Mouse (Mus musculus) lung, adult 2 months (tissue): ENCODE results near the gene 2310079G19Rik. TPM values are rescaled to one million over a fixed set of nuclear protein-coding genes. Genes with fewer than 3 reads are reported as not detected.

Experiments used
- DNase-seq: peaks from one replicate; pipeline ENCODE4 v3.0.0; 2022
- H3K4me1 ChIP-seq: fragments of 200-500 bp; 2 replicates; pipeline ENCODE4 v1.6.1; 2011; ENCODE audit warnings: low read length; ENCODE audit not compliant: control insufficient read depth, insufficient read depth
- H3K4me3 ChIP-seq: fragments of 200-500 bp; replicated peaks from 2 replicates; pipeline ENCODE3; 2011; ENCODE audit warnings: low read depth, mild to moderate bottlenecking, control low read depth, low read length; ENCODE audit errors: extremely low read depth
- CTCF ChIP-seq: fragments of 200-500 bp; IDR thresholded peaks from 2 replicates; pipeline ENCODE4 v1.5.1; 2011; ENCODE audit warnings: mild to moderate bottlenecking, low read length, control low read depth; ENCODE audit not compliant: insufficient read depth
- POLR2A ChIP-seq: fragments of 200-500 bp; IDR thresholded peaks from 2 replicates; pipeline ENCODE4 v1.6.1; 2011; ENCODE audit warnings: low read depth, mild to moderate bottlenecking, control low read depth, low read length, borderline replicate concordance; ENCODE audit errors: extremely low read depth
- WGBS: fragments of 180-500 bp; shearing (Covaris S2); methylation state at CpG from one replicate; pipeline ENCODE4 v1.1.7; 2018; 5-methylcytosine and 5-hydroxymethylcytosine counted together
- polyA plus RNA-seq: library from polyadenylated mRNA; depleted of rRNA; stranded (reverse); fragments of >200 nt; gene quantifications from 2 replicates; pipeline ENCODE4 v1.2.3, GENCODE M21; 2012; rRNA removed

2310079G19Rik gene
- polyA plus RNA-seq, 1 experiment, result not detected

GRCm38 (mm10) chr16:88612712-88613111 is 14.8 kb downstream of the 2310079G19Rik start:
- no peak for TF ChIP-seq POLR2A
- TF ChIP-seq CTCF, result no peak
- 74% methylated on average over 4 of the region's 4 CpGs for WGBS

GRCm38 (mm10) chr16:88611922-88612321 is 15.5 kb downstream of the 2310079G19Rik start, which contains the start of gene Krtap24-1:
Gene Krtap24-1 (minus strand): TSS chr16:88612279.
- Histone ChIP-seq H3K4me1 (no peaks in the 10 kb centered on the region), H3K4me3 (no peak within 1 kb of the TSS)
- no peak for TF ChIP-seq POLR2A
- TF ChIP-seq CTCF, result no peak
- WGBS, result 90% methylated on average over 8 of the region's 8 CpGs
- DNase-seq, result no peak

More at GRCm38 (mm10) chr16:88612712-88613111, 14.8 kb downstream of the 2310079G19Rik start:
- Histone ChIP-seq H3K4me1 (no peaks in the 10 kb centered on the region), H3K4me3 (no peak overlapping the region)
- DNase-seq, result no peak

GRCm38 (mm10) chr16:88604570-88604969 is 22.9 kb downstream of the 2310079G19Rik start:
- 69% methylated on average over 6 of the region's 6 CpGs for WGBS

GRCm38 (mm10) chr16:88602464-88602863 is 25.0 kb downstream of the 2310079G19Rik start:
- no peak overlapping the region for H3K4me3 ChIP-seq
- TF ChIP-seq CTCF (no peak), POLR2A (no peak)
- WGBS, result 72% methylated on average over 1 of the region's 1 CpGs
- DNase-seq, result no peak
- H3K4me1 ChIP-seq, result peaks cover 5% of the 10 kb centered on the region; the same call in 1 of the 2 replicates

More at GRCm38 (mm10) chr16:88604570-88604969, 22.9 kb downstream of the 2310079G19Rik start:
- no peak for TF ChIP-seq POLR2A
- no peak for TF ChIP-seq CTCF
- peaks cover 5% of the 10 kb centered on the region; the same call in 1 of the 2 replicates for H3K4me1 ChIP-seq
- H3K4me3 ChIP-seq, result no peak overlapping the region
- DNase-seq, result no peak

DNA sequence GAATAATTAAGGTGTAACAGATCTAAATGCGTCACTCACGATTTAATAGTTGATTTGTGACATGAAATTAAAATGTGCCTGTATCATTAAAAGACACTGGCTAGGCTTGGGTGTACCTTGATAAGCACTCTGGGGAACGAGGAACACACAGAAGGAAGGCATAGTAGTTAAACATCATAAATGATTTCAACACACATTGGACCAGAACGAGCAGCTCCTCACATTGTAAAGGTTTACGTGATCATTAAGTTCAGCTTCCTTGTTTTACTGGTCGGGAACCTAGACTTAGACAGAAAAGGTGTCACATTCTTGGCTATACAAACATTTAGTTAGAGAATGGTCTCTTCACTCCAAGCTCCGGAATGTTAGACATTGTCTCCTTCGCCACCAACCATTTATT is 27.2 kb downstream of the 2310079G19Rik start:
- no peak for TF ChIP-seq CTCF
- TF ChIP-seq POLR2A, result no peak
- WGBS, result 56% methylated on average over 8 of the region's 8 CpGs
- no peak for DNase-seq

GRCm38 (mm10) chr16:88599504-88600237 is 27.8 kb downstream of the 2310079G19Rik start:
- Histone ChIP-seq H3K4me3 (no peak overlapping the region), H3K4me1 (peaks cover 5% of the 10 kb centered on the region; the same call in 1 of the 2 replicates)
- 26% methylated on average over 16 of the region's 16 CpGs for WGBS
- TF ChIP-seq POLR2A (no peak), CTCF (no peak)
- no peak for DNase-seq

More for the DNA sequence above, 27.2 kb downstream of the 2310079G19Rik start:
- Histone ChIP-seq H3K4me1 (peaks cover 5% of the 10 kb centered on the region; the same call in 1 of the 2 replicates), H3K4me3 (no peak overlapping the region)

DNA sequence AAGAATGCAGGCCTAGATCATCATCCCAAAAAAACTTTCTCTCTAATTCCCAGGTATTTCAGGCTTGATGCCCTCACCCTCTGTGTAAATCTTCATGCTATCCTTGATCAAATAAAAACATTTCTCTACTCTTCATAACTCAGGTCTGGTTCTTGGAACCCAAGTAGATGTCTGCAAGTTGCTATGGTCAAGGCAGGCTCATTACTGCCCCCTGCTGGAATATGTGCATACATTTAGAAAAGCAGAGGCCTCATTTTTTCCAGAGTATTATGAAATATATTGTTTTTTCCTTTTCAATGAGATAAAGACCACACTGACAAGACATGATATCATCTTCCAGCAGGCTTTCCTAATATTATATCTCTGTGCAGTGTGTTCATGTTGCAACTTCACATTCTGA is 34.7 kb downstream of the 2310079G19Rik start:
- no peak for TF ChIP-seq CTCF
- no peak for TF ChIP-seq POLR2A
- Histone ChIP-seq H3K4me3 (no peak overlapping the region), H3K4me1 (no peaks in the 10 kb centered on the region)
- no peak for DNase-seq

DNA sequence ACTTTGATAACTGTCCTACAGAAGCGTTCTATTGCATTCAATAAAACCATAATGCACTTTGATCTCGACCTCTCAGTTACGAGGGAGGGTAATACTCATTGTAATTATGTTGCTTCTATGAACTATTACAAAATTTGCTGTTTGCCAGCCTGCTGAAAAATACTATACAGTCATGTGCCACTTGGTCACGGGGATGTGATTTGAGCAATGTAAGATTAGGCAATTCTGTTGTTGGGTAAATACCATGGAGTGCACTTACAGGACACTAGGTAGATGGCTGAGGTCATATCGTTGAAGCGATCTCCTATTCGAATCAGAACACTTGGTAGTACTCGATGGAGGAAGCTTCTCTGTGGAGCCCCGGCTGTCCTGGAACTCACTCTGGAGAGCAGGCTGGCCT is 44.1 kb downstream of the 2310079G19Rik start:
- Histone ChIP-seq H3K4me3 (no peak overlapping the region), H3K4me1 (no peaks in the 10 kb centered on the region)
- TF ChIP-seq CTCF, result no peak
- no peak for TF ChIP-seq POLR2A
- DNase-seq, result no peak
- 77% methylated on average over 9 of the region's 9 CpGs for WGBS

Other genes with a start within 250 kb of the 2310079G19Rik start
- gene Cldn17, start 120.7 kb downstream of the 2310079G19Rik start, polyA plus RNA-seq, result 8.6 TPM in 1 of 2 replicates, not detected in the other
- 2.1 and 3.5 TPM in 2 replicates for gene Cldn8, start 64.5 kb downstream of the 2310079G19Rik start, polyA plus RNA-seq
- not detected in 2 replicates for gene Krtap24-1, start 15.4 kb downstream of the 2310079G19Rik start, polyA plus RNA-seq
- not detected in 2 replicates for gene Krtap26-1, start 20.1 kb upstream of the 2310079G19Rik start, polyA plus RNA-seq
- not detected in 2 replicates for gene Krtap27-1, start 44.0 kb upstream of the 2310079G19Rik start, polyA plus RNA-seq
- not detected in 2 replicates for gene 2310061N02Rik, start 80.3 kb upstream of the 2310079G19Rik start, polyA plus RNA-seq
- gene Krtap13-1, start 101.2 kb upstream of the 2310079G19Rik start, polyA plus RNA-seq, result not detected in 2 replicates
- gene Krtap13, start 124.0 kb upstream of the 2310079G19Rik start, polyA plus RNA-seq, result not detected in 2 replicates
- not detected in 2 replicates for gene 2310034C09Rik, start 131.2 kb upstream of the 2310079G19Rik start, polyA plus RNA-seq
- not detected in 2 replicates for gene 2310057N15Rik, start 146.5 kb upstream of the 2310079G19Rik start, polyA plus RNA-seq
- not detected in 2 replicates for gene Gm5965, start 150.2 kb upstream of the 2310079G19Rik start, polyA plus RNA-seq
- not detected in 2 replicates for gene Gm20741, start 184.6 kb upstream of the 2310079G19Rik start, polyA plus RNA-seq
- gene Krtap15, start 192.5 kb upstream of the 2310079G19Rik start, polyA plus RNA-seq, result not detected in 2 replicates
- not detected in 2 replicates for gene Krtap14, start 198.5 kb upstream of the 2310079G19Rik start, polyA plus RNA-seq
- not detected in 2 replicates for gene Krtap19-1, start 241.7 kb upstream of the 2310079G19Rik start, polyA plus RNA-seq
- gene Krtap19-2, start 246.6 kb upstream of the 2310079G19Rik start, polyA plus RNA-seq, result not detected in 2 replicates